Mouse (Mus musculus) neural tube, embryonic 14.5 days (tissue): ENCODE results near the gene Ctnnbl1. TPM values are rescaled to one million over a fixed set of nuclear protein-coding genes. Genes with fewer than 3 reads are reported as not detected.

Experiments
- ATAC-seq: fragments of 200-750 bp; cut with Nextera tagmentation; 2 replicates; pipeline ENCODE4 v1.8.0; 2017; ENCODE audit warnings: low read depth, mild to moderate bottlenecking, moderate TSS enrichment, moderate library complexity
- H3K27ac ChIP-seq: fragments of 300-500 bp; sonication (generic); 2 replicates; pipeline ENCODE4 v1.5.1; 2014; ENCODE audit warnings: low read depth, mild to moderate bottlenecking, control low read depth, low read length, moderate library complexity, mixed read lengths
- H3K27me3 ChIP-seq: fragments of 300-500 bp; sonication (generic); 2 replicates; pipeline ENCODE4 v1.6.1; 2014; ENCODE audit warnings: low read length; ENCODE audit not compliant: control insufficient read depth, insufficient read depth
- H3K36me3 ChIP-seq: fragments of 300-500 bp; sonication (generic); 2 replicates; pipeline ENCODE4 v1.6.1; 2014; ENCODE audit warnings: low read length, mixed read lengths; ENCODE audit not compliant: control insufficient read depth, insufficient read depth
- H3K4me1 ChIP-seq: fragments of 300-500 bp; sonication (generic); 2 replicates; pipeline ENCODE4 v1.6.1; 2014; ENCODE audit warnings: low read length; ENCODE audit not compliant: control insufficient read depth, insufficient read depth
- H3K4me2 ChIP-seq: fragments of 300-500 bp; sonication (generic); 2 replicates; pipeline ENCODE4 v1.6.1; 2014; ENCODE audit warnings: mild to moderate bottlenecking, low read depth, low read length, control low read depth
- H3K4me3 ChIP-seq: fragments of 300-500 bp; sonication (generic); 2 replicates; pipeline ENCODE4 v1.5.1; 2014; ENCODE audit warnings: low read depth, low read length, control low read depth, mixed read lengths
- H3K9ac ChIP-seq: fragments of 300-500 bp; sonication (generic); replicated peaks from 2 replicates; pipeline ENCODE4 v1.6.1; 2014; ENCODE audit warnings: low read depth, mild to moderate bottlenecking, control low read depth, low read length, mixed read lengths
- H3K9me3 ChIP-seq: fragments of 300-500 bp; sonication (generic); 2 replicates; pipeline ENCODE4 v1.6.1; 2016; ENCODE audit warnings: low read length; ENCODE audit not compliant: control insufficient read depth
- WGBS: fragments of 180-500 bp; shearing (Covaris S2); extraction: QIAGEN DNeasy Blood & Tissue Kit; methylation state at CpG from one replicate; pipeline ENCODE4 v1.1.7; 2014; 5-methylcytosine and 5-hydroxymethylcytosine counted together
- polyA plus RNA-seq: library from polyadenylated mRNA; unstranded; fragments of >200 nt; fragmentation: Nextera tagmentation; extraction: Ambion mirVana; gene quantifications from 2 replicates; pipeline ENCODE4 v1.2.1, GENCODE M21; 2014

Ctnnbl1 gene
- polyA plus RNA-seq, 1 experiment from 2014 or later, result 59.4 TPM

- no peak overlapping the region for H3K27ac ChIP-seq
- H3K9me3 ChIP-seq, result no peaks in the 10 kb centered on the region
- no peak for ATAC-seq
- H3K36me3 ChIP-seq, result peaks cover 8% of the 10 kb centered on the region
- H3K9ac ChIP-seq, result no peak overlapping the region
- no peaks in the 10 kb centered on the region for H3K27me3 ChIP-seq
- WGBS, result 80% methylated on average over 4 of the region's 4 CpGs
- H3K4me3 ChIP-seq, result no peak overlapping the region
- no peak overlapping the region for H3K4me2 ChIP-seq
- peaks cover 10% of the 10 kb centered on the region for H3K4me1 ChIP-seq
These were observed 195.5 kb downstream of the Ctnnbl1 start for GRCm38 (mm10) chr2:157932655-157933054.

DNA sequence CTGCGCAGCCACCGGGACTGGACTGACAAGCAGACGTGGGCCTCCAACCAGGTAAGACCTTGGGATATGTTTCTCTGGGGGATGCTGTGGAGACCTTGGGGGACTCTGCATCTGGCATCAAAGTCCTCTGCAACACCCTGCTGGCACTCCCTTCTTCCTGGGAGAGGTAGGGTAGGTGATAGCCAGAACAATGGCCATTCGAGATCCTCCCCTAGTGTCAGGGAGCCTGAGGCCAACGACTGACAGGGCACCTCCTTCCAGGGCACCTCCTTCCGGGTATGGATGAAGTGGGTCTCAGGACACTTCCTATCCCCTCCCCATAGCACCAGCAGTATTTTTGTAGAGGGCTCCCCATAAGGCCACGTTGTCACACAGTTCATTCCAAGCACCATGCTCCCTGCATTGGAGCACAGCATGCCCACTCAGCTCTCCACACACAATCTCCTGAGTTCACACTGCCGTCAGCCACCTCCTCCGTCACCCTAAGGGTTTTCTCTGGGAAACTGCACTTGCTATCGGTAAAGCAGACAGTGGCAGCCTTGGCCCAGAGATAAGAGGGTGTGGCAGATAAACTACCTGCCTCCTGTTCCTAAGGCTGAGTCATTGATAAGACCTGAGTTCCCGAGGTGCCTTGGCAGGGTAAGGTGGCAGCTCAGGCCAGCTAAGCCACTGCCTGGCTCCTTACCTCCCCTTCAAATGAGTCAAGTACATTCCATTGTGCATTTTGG, 198.4 kb downstream of the Ctnnbl1 start:
- WGBS, result 85% methylated on average over 11 of the region's 11 CpGs
- H3K4me3 ChIP-seq, result no peak overlapping the region

DNA sequence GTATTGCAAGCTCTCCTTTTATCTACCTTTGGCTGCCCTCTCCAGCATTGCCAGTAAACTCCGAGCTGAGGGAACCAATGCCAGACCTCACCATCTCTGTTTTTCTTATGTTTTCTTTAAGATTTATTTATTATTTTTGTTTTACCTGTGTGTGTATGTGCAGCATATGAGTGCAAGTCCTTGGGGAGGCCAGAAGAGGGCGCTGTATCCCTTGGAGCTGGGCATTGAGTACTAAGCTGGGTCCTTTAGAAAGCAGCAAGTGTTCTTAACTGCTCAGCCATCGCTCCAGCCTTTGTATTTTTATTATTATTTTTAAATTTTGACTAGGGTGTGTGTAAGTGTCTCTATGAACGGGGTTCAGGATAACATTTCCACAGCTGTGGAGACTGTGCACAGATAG, 199.5 kb downstream of the Ctnnbl1 start:
- H3K4me3 ChIP-seq, result no peak overlapping the region
- peaks cover 16% of the 10 kb centered on the region for H3K4me1 ChIP-seq
- no peak for ATAC-seq
- H3K36me3 ChIP-seq, result peaks cover 9% of the 10 kb centered on the region
- H3K27ac ChIP-seq, result no peak overlapping the region
- WGBS, result 83% methylated on average over 4 of the region's 4 CpGs
- H3K9ac ChIP-seq, result no peak overlapping the region
- H3K9me3 ChIP-seq, result no peaks in the 10 kb centered on the region
- no peaks in the 10 kb centered on the region for H3K27me3 ChIP-seq
- no peak overlapping the region for H3K4me2 ChIP-seq

More for the DNA sequence above, 198.4 kb downstream of the Ctnnbl1 start:
- H3K9ac ChIP-seq, result no peak overlapping the region
- no peaks in the 10 kb centered on the region for H3K9me3 ChIP-seq
- H3K27ac ChIP-seq, result no peak overlapping the region
- no peak for ATAC-seq
- H3K27me3 ChIP-seq, result no peaks in the 10 kb centered on the region
- H3K4me2 ChIP-seq, result no peak overlapping the region
- H3K4me1 ChIP-seq, result peaks cover 5% of the 10 kb centered on the region
- H3K36me3 ChIP-seq, result peaks cover 9% of the 10 kb centered on the region

- H3K4me2 ChIP-seq, result peak overlapping the region; percentile 6; the same call in 1 of the 2 replicates
- WGBS, result 3% methylated on average over 18 of the region's 18 CpGs
- ATAC-seq, result no peak
- H3K27me3 ChIP-seq, result no peaks in the 10 kb centered on the region
- no peaks in the 10 kb centered on the region for H3K9me3 ChIP-seq
- H3K4me1 ChIP-seq, result peaks cover 22% of the 10 kb centered on the region
- H3K4me3 ChIP-seq, result no peak overlapping the region
- H3K9ac ChIP-seq, result no peak overlapping the region
- H3K36me3 ChIP-seq, result peaks cover 9% of the 10 kb centered on the region
- 0 out of 2 replicates have a peak overlapping the region, but pooled peaks have one; percentile 11 for H3K27ac ChIP-seq
These were observed 203.5 kb downstream of the Ctnnbl1 start for GRCm38 (mm10) chr2:157940586-157941185.

Other genes starting within 250 kb of the Ctnnbl1 start
- gene Nnat, start 177.3 kb upstream of the Ctnnbl1 start, polyA plus RNA-seq, result 2,798 and 3,566 TPM in 2 replicates
- 244 and 299 TPM in 2 replicates for gene Blcap, start 166.1 kb upstream of the Ctnnbl1 start, polyA plus RNA-seq
- gene Vstm2l, start 177.3 kb downstream of the Ctnnbl1 start, polyA plus RNA-seq, result 46.5 and 60.0 TPM in 2 replicates